Mouse (Mus musculus): ENCODE results near the gene Ddc.

GRCm38 (mm10) chr11:11864446-11865101 lies 33.4 kb downstream of the Ddc start:
- TF ChIP-seq CTCF (IDR thresholded peaks at IDR 0.05 in 2 of 3, conservative IDR thresholded peaks at IDR 0.05 in 1 of 3; ENCODE audit: control insufficient read depth in 1 of 3, insufficient read depth in 1 of 3, low read depth in 2 of 3, low read length in 3 of 3, poor library complexity in 1 of 3, severe bottlenecking in 1 of 3), result no peak
- TF ChIP-seq MAFK (IDR thresholded peaks at IDR 0.05; ENCODE audit: borderline replicate concordance, low read depth, low read length), result no peak
- TF ChIP-seq CHD1 (IDR thresholded peaks at IDR 0.05; ENCODE audit: low read depth, low read length), result no peak
- TF ChIP-seq HCFC1 (IDR thresholded peaks at IDR 0.05; ENCODE audit: low read depth, low read length), result no peak
- TF ChIP-seq EP300 (IDR thresholded peaks at IDR 0.05; ENCODE audit: low read depth in 1 of 2, low read length in 2 of 2), result no peak
- TF ChIP-seq MAX (IDR thresholded peaks at IDR 0.05; ENCODE audit: low read length), result no peak
- TF ChIP-seq KAT2A (conservative IDR thresholded peaks at IDR 0.05; ENCODE audit: low read depth, low read length), result no peak
- TF ChIP-seq GABPA (IDR thresholded peaks at IDR 0.05; ENCODE audit: low read depth, low read length), result no peak
- TF ChIP-seq POLR2A (IDR thresholded peaks at IDR 0.05; ENCODE audit: control insufficient read depth in 1 of 2, insufficient read depth in 1 of 2, low read depth in 1 of 2, low read length in 2 of 2, poor library complexity in 1 of 2), result no peak
- no peak for TF ChIP-seq TBP (IDR thresholded peaks at IDR 0.05; ENCODE audit: low read depth, low read length)
- TF ChIP-seq JUND (IDR thresholded peaks at IDR 0.05; ENCODE audit: low read depth, low read length), result no peak
- no peak for TF ChIP-seq MXI1 (IDR thresholded peaks at IDR 0.05; ENCODE audit: low read depth, low read length)
- no peak for TF ChIP-seq ZNF384 (IDR thresholded peaks at IDR 0.05; ENCODE audit: low read depth, low read length)
- no peak for TF ChIP-seq GATA1 (IDR thresholded peaks at IDR 0.05; ENCODE audit: low read depth, low read length)

All from MEL (cell line).